Mouse (Mus musculus): ENCODE results near the gene Fetub.
"Not testable (repeated sequence)": the region's sequence is repeated elsewhere in the genome, so short reads cannot be mapped to it uniquely, and the experiment has no call there.

Gene Fetub

GRCm38 (mm10) chr16:22909290-22909689, 8.8 kb upstream of the Fetub start:
- DNase-seq (ENCODE audit: low spot score in 2 of 2): no peak

GRCm38 (mm10) chr16:22911986-22912385, 6.1 kb upstream of the Fetub start:
- no peak for DNase-seq (ENCODE audit: low spot score in 2 of 2)

GRCm38 (mm10) chr16:22912886-22913285, 5.2 kb upstream of the Fetub start:
- DNase-seq (ENCODE audit: low spot score in 2 of 2): no peak

GRCm38 (mm10) chr16:22914276-22914675, 3.9 kb upstream of the Fetub start:
- DNase-seq (ENCODE audit: low spot score in 2 of 2): no peak

GRCm38 (mm10) chr16:22918664-22919312, 654 bp downstream of the Fetub start:
- no peak for DNase-seq (ENCODE audit: low spot score in 2 of 2)

- no peak for DNase-seq (ENCODE audit: low spot score in 2 of 2)
Observed at GRCm38 (mm10) chr16:22919971-22920854, 2.1 kb downstream of the Fetub start.

- no peak for DNase-seq (ENCODE audit: low spot score in 2 of 2)
Observed at GRCm38 (mm10) chr16:22921761-22922160, 3.6 kb downstream of the Fetub start.

GRCm38 (mm10) chr16:22922433-22922832, 4.3 kb downstream of the Fetub start:
- DNase-seq (ENCODE audit: low spot score in 2 of 2): no peak

GRCm38 (mm10) chr16:22929575-22929974, 11.4 kb downstream of the Fetub start:
- peak; percentile 58 to 73 for DNase-seq (ENCODE audit: low spot score in 2 of 2)

- DNase-seq (ENCODE audit: low spot score in 2 of 2): no peak
Observed at GRCm38 (mm10) chr16:22931431-22932200, 13.5 kb downstream of the Fetub start.

- DNase-seq (ENCODE audit: low spot score in 2 of 2): no peak
Observed at GRCm38 (mm10) chr16:22937631-22938030, 19.5 kb downstream of the Fetub start.

- DNase-seq (ENCODE audit: low spot score in 2 of 2): no peak
Observed at GRCm38 (mm10) chr16:22938541-22938940, 20.4 kb downstream of the Fetub start.

- DNase-seq (ENCODE audit: low spot score in 2 of 2): no peak
Observed at GRCm38 (mm10) chr16:22939120-22939695, 21.1 kb downstream of the Fetub start.

- DNase-seq (ENCODE audit: low spot score in 2 of 2): not testable (repeated sequence)
Observed at GRCm38 (mm10) chr16:22941825-22942476, 23.8 kb downstream of the Fetub start.

- no peak for DNase-seq (ENCODE audit: low spot score in 2 of 2)
Observed at GRCm38 (mm10) chr16:22947371-22947770, 29.2 kb downstream of the Fetub start.

GRCm38 (mm10) chr16:22950840-22951395, 32.8 kb downstream of the Fetub start, which contains the start of gene Hrg:
TSS of gene Hrg (plus strand) at chr16:22951072.
- no peak for DNase-seq (ENCODE audit: low spot score in 2 of 2)

- DNase-seq (ENCODE audit: low spot score in 2 of 2): no peak
Observed at GRCm38 (mm10) chr16:22953069-22953468, 34.9 kb downstream of the Fetub start.

GRCm38 (mm10) chr16:22955397-22956084, 37.4 kb downstream of the Fetub start:
- no peak for DNase-seq (ENCODE audit: low spot score in 2 of 2)

- DNase-seq (ENCODE audit: low spot score in 2 of 2): no peak
Observed at GRCm38 (mm10) chr16:22956085-22956439, 37.9 kb downstream of the Fetub start.

- DNase-seq (ENCODE audit: low spot score in 2 of 2): no peak
Observed at GRCm38 (mm10) chr16:22961073-22961472, 42.9 kb downstream of the Fetub start.

Measured in right cerebral cortex, postnatal 10 days (tissue).